ENCODE assay signal across 28 mouse cellular contexts in the genomic region with DNA sequence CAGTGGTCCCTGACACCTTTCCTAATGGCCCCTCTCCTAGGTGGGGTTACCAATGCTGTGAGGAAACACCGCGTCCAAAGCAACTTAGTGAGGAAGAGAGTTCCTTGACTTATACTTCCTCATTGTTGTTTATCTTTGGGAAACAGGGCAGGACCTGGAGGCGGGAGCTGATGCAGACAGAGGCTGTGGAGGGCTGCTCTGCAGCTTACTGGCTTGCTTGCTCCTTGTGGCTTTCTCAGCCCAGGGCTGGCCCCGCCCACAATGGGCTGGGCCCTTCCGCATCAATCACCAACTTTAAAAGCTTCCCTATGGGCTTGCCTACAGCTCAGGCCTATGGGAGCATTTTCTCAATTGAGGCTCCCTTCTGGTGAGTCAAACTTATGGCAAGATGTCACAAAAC. TPM values are rescaled to one million over a fixed set of nuclear protein-coding genes. Genes with fewer than 3 reads are reported as not detected.
DNase-seq lines count a peak whose midpoint lies in the region; ATAC-seq lines count a peak whose summit lies in the region.
"Had no signal": no experiment of that assay in that cellular context is flagged by ENCODE, and none has a peak within 500 bp of the region (broad histone marks: within the 10 kb centered on the region; RNA-seq: fewer than 3 reads in every experiment).

No protein-coding gene starts in this region.

- H3K4me2 ChIP-seq in kidney, embryonic 16.5 days (replicated peaks; ENCODE audit: low read depth, low read length): no peak overlapping the region
- H3K4me2 ChIP-seq in intestine, embryonic 15.5 days (replicated peaks): no peak overlapping the region
- H3K4me2 ChIP-seq: hindbrain, embryonic 13.5 days; liver, embryonic 13.5 days; neural tube, embryonic 13.5 days had no signal

- H3K9ac ChIP-seq in kidney, embryonic 16.5 days (replicated peaks; ENCODE audit: low read length): no peak overlapping the region
- no peak overlapping the region for H3K9ac ChIP-seq in intestine, embryonic 15.5 days
- H3K9ac ChIP-seq: forebrain, postnatal 0 days; liver, embryonic 13.5 days; neural tube, embryonic 13.5 days had no signal

- H3K4me1 ChIP-seq in kidney, embryonic 16.5 days (ENCODE audit: insufficient read depth, low read length): no peaks in the 10 kb centered on the region
- H3K4me1 ChIP-seq in intestine, embryonic 15.5 days (replicated peaks): no peaks in the 10 kb centered on the region

- no peak overlapping the region for H3K4me3 ChIP-seq in kidney, embryonic 16.5 days (ENCODE audit: low read length)
- H3K4me3 ChIP-seq in intestine, embryonic 15.5 days (replicated peaks): no peak overlapping the region
- H3K4me3 ChIP-seq: erythroblast, embryonic 14.5 days; heart, embryonic 10.5 days; hindbrain, embryonic 13.5 days; liver, embryonic 13.5 days; midbrain, embryonic 10.5 days; neural tube, embryonic 13.5 days had no signal

- 74% methylated on average over 5 of the region's 5 CpGs for WGBS in kidney, embryonic 16.5 days
- WGBS in intestine, embryonic 15.5 days: 72% methylated on average over 5 of the region's 5 CpGs

- no peaks in the 10 kb centered on the region for H3K9me3 ChIP-seq in kidney, embryonic 16.5 days (ENCODE audit: low read length)
- H3K9me3 ChIP-seq in intestine, embryonic 15.5 days: no peaks in the 10 kb centered on the region
- H3K9me3 ChIP-seq: G1E; heart, embryonic 10.5 days; hindbrain, embryonic 13.5 days; liver, embryonic 13.5 days; midbrain, embryonic 10.5 days; neural tube, embryonic 13.5 days had no signal

- no peak for DNase-seq in kidney, postnatal 14 days
- DNase-seq in 416B (ENCODE audit: low read depth) (peak; percentile 37), ES-CJ7 (ENCODE audit: low read depth, low spot score) (peak; percentile 37)
- DNase-seq in adrenal gland, postnatal 10 days: no peak
- DNase-seq in urinary bladder, postnatal 25 days (ENCODE audit: low spot score): no peak
- no peak for DNase-seq in frontal cortex, adult 2 months (ENCODE audit: extremely low spot score in 1 of 2, low spot score in 1 of 2)
- DNase-seq: adrenal gland, adult 2 months; cerebellum, adult 11 months; cerebellum, adult 9-11 months; forebrain, postnatal 0 days; gastrocnemius, postnatal 14 days; heart, postnatal 4 days; layer of hippocampus, postnatal 36 days; left cerebral cortex, postnatal 4 days; liver, embryonic 13.5 days; lung, adult 2 months; lung, postnatal 14 days; thymus, postnatal 4 days had no signal

- H3K36me3 ChIP-seq in kidney, embryonic 16.5 days (ENCODE audit: insufficient read depth, low read length): peaks cover 7% of the 10 kb centered on the region; the same call in 1 of the 2 replicates
- H3K36me3 ChIP-seq in intestine, embryonic 15.5 days: peaks cover 4% of the 10 kb centered on the region; the same call in 1 of the 2 replicates
- H3K36me3 ChIP-seq: neural tube, embryonic 13.5 days had no signal

- H3K27me3 ChIP-seq in kidney, embryonic 16.5 days (ENCODE audit: insufficient read depth, low read length): no peaks in the 10 kb centered on the region
- no peaks in the 10 kb centered on the region for H3K27me3 ChIP-seq in intestine, embryonic 15.5 days (replicated peaks)
- H3K27me3 ChIP-seq: CH12.LX; hindbrain, embryonic 13.5 days; liver, embryonic 13.5 days; neural tube, embryonic 13.5 days had no signal

- no peak for ATAC-seq in kidney, embryonic 16.5 days (ENCODE audit: low FRiP score, low TSS enrichment)
- peak; percentile 54 for ATAC-seq in intestine, embryonic 15.5 days
- ATAC-seq: activated CD4-positive, CD25-positive, alpha-beta regulatory T cell, adult 4 months; forebrain, postnatal 0 days had no signal

- 0 out of 2 replicates have a peak overlapping the region, but pooled peaks have one; percentile 20 for H3K27ac ChIP-seq in kidney, embryonic 16.5 days (ENCODE audit: low read length)
- H3K27ac ChIP-seq in intestine, embryonic 15.5 days: no peak overlapping the region
- H3K27ac ChIP-seq: heart, embryonic 10.5 days; hindbrain, embryonic 13.5 days; liver, embryonic 13.5 days; midbrain, embryonic 10.5 days; neural tube, embryonic 13.5 days had no signal

RNA-seq across cellular contexts. Expression of gene Ubiad1, which starts 10.8 kb away (rescaled TPM):
- polyA plus RNA-seq in kidney, embryonic 16.5 days (2015; fragmentation: Nextera tagmentation; extraction: Ambion mirVana): 32.7 and 33.1 TPM in 2 replicates
- polyA plus RNA-seq in intestine, embryonic 15.5 days (2015; fragmentation: Nextera tagmentation; extraction: Ambion mirVana): 22.0 and 22.7 TPM in 2 replicates
- total RNA-seq in adrenal gland, postnatal 10 days (2021): 10 to 100 TPM; 17.6 to 18.5 TPM
- 10.4 and 10.7 TPM in 2 replicates for polyA plus RNA-seq in frontal cortex, adult 2 months (2012; rRNA removed)

RNA-seq across cellular contexts. Expression of gene Mtor, which starts 14.6 kb away (rescaled TPM):
- 16.3 and 18.8 TPM in 2 replicates for polyA plus RNA-seq in kidney, embryonic 16.5 days (2015; fragmentation: Nextera tagmentation; extraction: Ambion mirVana)
- 11.6 and 12.7 TPM in 2 replicates for polyA plus RNA-seq in intestine, embryonic 15.5 days (2015; fragmentation: Nextera tagmentation; extraction: Ambion mirVana)
- total RNA-seq in adrenal gland, postnatal 10 days (2021): 10 to 100 TPM; 68.4 to 77.9 TPM
- 44.1 and 45.0 TPM in 2 replicates for polyA plus RNA-seq in frontal cortex, adult 2 months (2012; rRNA removed)

Comparison
In these comparisons a context has a peak if more than half of its experiments do, and no peak if none do; other contexts are left out.
1. DNase-seq: peak in 416B (single experiment) and ES-CJ7 (single experiment); none in kidney, postnatal 14 days (single experiment), adrenal gland, postnatal 10 days (single experiment), urinary bladder, postnatal 25 days (single experiment) and frontal cortex, adult 2 months (0 of 2).